In the genomic region with DNA sequence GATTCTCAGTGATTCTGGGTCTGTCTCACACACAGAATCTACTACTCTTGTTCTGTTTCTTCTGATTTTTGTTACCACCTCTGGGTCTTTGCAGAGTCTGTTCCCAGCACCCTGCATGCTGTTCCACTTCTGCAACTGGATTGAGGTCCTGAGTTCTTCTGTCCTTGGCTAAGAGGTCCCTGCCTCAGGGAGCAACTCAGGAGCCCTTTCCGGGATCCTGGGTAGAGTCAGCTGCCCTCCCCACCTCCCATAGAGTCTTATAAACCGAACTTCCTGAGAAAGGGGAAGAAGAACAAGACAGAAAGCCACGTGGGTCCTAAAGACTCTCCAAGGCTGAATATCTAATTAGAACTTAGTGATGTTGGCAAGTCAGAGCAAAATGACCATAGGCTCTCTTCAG, we compare ENCODE assay signal across 22 mouse cellular contexts. TPM values are rescaled to one million over a fixed set of nuclear protein-coding genes. Genes with fewer than 3 reads are reported as not detected.
"Had no signal": no experiment of that assay in that cellular context is flagged by ENCODE, and none has a peak within 500 bp of the region (broad histone marks: within the 10 kb centered on the region; RNA-seq: fewer than 3 reads in every experiment).

No protein-coding gene starts in this region.

- H3K4me2 ChIP-seq: lung, embryonic 14.5 days; midbrain, embryonic 11.5 days; midbrain, embryonic 13.5 days; midbrain, embryonic 15.5 days; neural tube, embryonic 13.5 days; neural tube, embryonic 15.5 days had no signal

- H3K27me3 ChIP-seq: midbrain, embryonic 13.5 days; midbrain, embryonic 15.5 days; neural tube, embryonic 13.5 days; neural tube, embryonic 15.5 days had no signal

- H3K36me3 ChIP-seq: midbrain, embryonic 13.5 days; midbrain, embryonic 15.5 days; neural tube, embryonic 13.5 days; neural tube, embryonic 15.5 days had no signal

- H3K9me3 ChIP-seq: midbrain, embryonic 13.5 days; midbrain, embryonic 15.5 days; neural tube, embryonic 13.5 days; neural tube, embryonic 15.5 days had no signal

- H3K4me1 ChIP-seq: megakaryocyte, embryonic 14.5 days; midbrain, embryonic 15.5 days; neural tube, embryonic 13.5 days; neural tube, embryonic 15.5 days had no signal

- H3K9ac ChIP-seq: lung, embryonic 14.5 days; midbrain, embryonic 13.5 days; midbrain, embryonic 15.5 days; neural tube, embryonic 13.5 days; neural tube, embryonic 15.5 days had no signal

- DNase-seq: lung, adult 18-20 months; lung, embryonic 14.5 days; lung, postnatal 10 days; lung, postnatal 4 days; right cerebral cortex, postnatal 14 days; spleen, adult 18-20 months; thymus, adult 18-20 months; thymus, postnatal 14 days; thymus, postnatal 36 days had no signal

- H3K4me3 ChIP-seq: megakaryocyte, embryonic 14.5 days; midbrain, embryonic 13.5 days; midbrain, embryonic 15.5 days; myocyte; neural tube, embryonic 13.5 days; neural tube, embryonic 15.5 days had no signal

- ATAC-seq: midbrain, embryonic 13.5 days; midbrain, embryonic 15.5 days had no signal

- H3K27ac ChIP-seq: midbrain, embryonic 13.5 days; midbrain, embryonic 15.5 days; neural tube, embryonic 13.5 days; neural tube, embryonic 15.5 days had no signal

RNA-seq across cellular contexts. Expression of gene Oas1g, which starts 3.6 kb away (rescaled TPM):
- polyA plus RNA-seq: lung, embryonic 14.5 days; myocyte; neural tube, embryonic 11.5 days had no signal

RNA-seq across cellular contexts. Expression of gene Oas1d, which starts 23.3 kb away (rescaled TPM):
- polyA plus RNA-seq: liver, embryonic 16.5 days; lung, embryonic 14.5 days; lung, embryonic 16.5 days; midbrain, embryonic 11.5 days; midbrain, embryonic 13.5 days; myocyte; neural tube, embryonic 11.5 days; neural tube, embryonic 13.5 days; neural tube, embryonic 15.5 days; stomach, embryonic 14.5 days; stomach, embryonic 16.5 days had no signal

RNA-seq across cellular contexts. Expression of gene Oas1h, which starts 29.8 kb away (rescaled TPM):
- total RNA-seq: midbrain, postnatal 0 days had no signal
- polyA plus RNA-seq: liver, embryonic 16.5 days; lung, embryonic 14.5 days; lung, embryonic 16.5 days; midbrain, embryonic 11.5 days; midbrain, embryonic 13.5 days; midbrain, embryonic 15.5 days; midbrain, postnatal 0 days; myocyte; neural tube, embryonic 11.5 days; neural tube, embryonic 13.5 days; neural tube, embryonic 15.5 days; stomach, embryonic 14.5 days; stomach, embryonic 16.5 days had no signal

RNA-seq across cellular contexts. Expression of gene Oas1f, which starts 43.8 kb away (rescaled TPM):
- total RNA-seq: midbrain, postnatal 0 days had no signal
- polyA plus RNA-seq: liver, embryonic 16.5 days; lung, embryonic 14.5 days; lung, embryonic 16.5 days; midbrain, embryonic 13.5 days; midbrain, embryonic 15.5 days; midbrain, postnatal 0 days; myocyte; neural tube, embryonic 11.5 days; neural tube, embryonic 13.5 days; neural tube, embryonic 15.5 days; stomach, embryonic 16.5 days had no signal
